Mouse (Mus musculus): Measurements from ENCODE around the gene Hist1h2ad.
"Not testable (repeated sequence)": the region's sequence is repeated elsewhere in the genome, so short reads cannot be mapped to it uniquely, and the experiment has no call there.

The Hist1h2ad gene

DNA sequence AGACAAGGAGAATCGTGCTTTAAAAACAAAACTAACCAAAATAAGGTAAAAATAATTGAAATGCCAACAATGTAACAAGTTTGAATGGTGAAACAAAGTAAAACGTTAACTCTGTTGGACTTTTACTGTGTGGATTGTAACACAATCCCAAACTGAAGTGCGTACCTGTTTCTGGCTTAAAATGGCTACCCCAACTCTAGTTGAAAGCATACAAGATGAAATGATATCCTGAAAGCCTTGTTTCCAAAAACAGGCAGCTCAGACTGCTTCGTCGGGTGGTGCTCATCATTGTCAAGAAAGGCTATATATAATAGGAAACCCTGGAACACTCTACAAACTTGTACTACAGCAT is 12.7 kb upstream of the Hist1h2ad start:
- in situ Hi-C loops (cut with MboI, MseI) = loop anchor here (25.0 kb wide), 2 partner anchors 1051 to 1749 kb away; partner anchors contain the start of genes Hist1h2ao, Hist1h2bq and Hist1h4m

DNA sequence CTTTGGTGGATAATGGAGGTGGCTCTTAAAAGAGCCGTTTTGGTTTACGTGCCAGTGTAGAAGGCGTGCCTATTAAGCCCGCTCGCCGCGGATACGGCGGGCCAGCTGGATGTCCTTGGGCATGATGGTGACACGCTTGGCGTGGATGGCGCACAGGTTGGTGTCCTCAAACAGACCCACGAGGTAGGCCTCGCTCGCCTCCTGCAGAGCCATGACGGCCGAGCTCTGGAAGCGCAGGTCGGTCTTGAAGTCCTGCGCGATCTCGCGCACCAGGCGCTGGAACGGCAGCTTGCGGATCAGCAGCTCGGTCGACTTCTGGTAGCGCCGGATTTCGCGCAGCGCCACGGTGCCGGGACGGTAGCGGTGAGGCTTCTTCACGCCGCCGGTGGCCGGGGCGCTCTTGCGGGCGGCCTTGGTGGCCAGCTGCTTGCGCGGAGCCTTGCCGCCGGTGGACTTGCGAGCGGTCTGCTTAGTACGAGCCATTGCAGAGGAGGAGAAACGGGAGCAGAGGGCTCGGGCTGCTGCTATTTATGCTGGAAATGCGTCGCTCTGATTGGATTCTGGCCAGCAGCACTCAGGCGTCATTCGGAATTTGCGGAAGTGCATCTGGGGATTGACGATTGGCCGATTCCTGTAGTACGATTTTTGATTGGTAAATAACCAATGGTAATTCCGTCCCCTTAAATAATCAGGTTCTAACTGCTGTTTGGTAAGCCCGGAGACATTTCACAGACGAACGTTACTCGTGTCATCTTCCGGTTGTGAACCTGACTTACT is 12.1 kb upstream of the Hist1h2ad start, which contains the start of gene Hist1h3e:
Hist1h3e (minus strand) TSS at position 487 of the 777 bp plus-strand sequence.
- in situ Hi-C loops (cut with MboI, MseI) = loop anchor here (25.0 kb wide), 2 partner anchors 1050 to 1750 kb away; partner anchors contain the start of genes Hist1h2ao, Hist1h2bq and Hist1h4m

DNA sequence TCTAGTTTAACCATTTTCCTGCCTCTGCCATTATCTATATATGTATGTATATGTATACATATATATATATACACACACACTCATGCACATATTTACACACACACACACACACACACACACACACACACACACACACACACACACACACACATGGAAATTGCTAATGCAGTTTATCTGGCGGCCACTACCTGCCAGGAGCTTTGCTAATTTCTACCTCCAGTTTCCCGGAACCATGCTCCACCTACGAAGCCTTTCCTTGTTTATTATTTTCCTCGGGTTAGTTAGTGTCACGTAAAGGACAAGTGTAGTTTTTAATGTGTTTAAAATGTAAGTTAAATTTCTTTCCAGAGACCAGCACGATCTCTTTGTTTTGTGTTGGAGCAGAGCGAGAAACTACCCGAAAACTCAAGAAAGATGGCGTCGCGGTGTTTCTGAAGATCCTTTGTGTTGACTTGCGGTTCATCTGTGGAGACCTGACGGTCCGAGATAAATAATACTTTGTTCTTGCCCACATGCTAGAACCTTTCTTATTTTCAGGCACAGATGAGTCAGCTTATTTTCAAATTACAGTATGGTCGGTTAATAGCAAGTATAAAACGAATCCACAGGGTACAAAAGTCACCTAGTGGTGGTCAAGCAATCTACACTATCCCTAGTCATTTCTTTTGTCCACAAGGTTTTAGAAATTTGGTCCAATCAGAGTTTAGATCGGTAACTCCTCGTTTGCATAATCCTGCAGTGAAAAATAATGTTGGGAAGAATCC is 11.3 kb upstream of the Hist1h2ad start:
- in situ Hi-C loops (cut with MboI, MseI) = loop anchor here (25.0 kb wide), 2 partner anchors 1049 to 1751 kb away; partner anchors contain the start of genes Hist1h2ao, Hist1h2bq and Hist1h4m

DNA sequence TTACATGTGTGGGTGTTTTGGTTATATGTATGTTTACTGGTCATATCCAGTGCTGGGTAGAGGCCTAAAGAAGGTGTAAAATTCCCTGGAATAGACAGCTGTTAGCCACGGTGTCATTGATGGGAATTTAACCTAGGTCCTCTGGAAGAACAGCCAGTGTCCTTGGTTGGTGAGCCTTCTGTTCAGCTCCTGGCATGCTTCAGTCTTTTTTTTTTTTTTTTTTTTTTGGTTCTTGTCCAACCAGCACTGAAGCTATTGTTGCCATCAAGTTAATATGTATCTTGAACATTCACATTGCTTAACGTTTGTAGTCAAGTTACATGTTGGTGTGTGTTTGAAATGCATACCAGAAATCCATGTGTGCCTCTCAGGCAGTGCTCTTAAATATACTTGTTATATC is 9.7 kb upstream of the Hist1h2ad start:
- in situ Hi-C loops (cut with MboI, MseI) = loop anchor here (25.0 kb wide), 2 partner anchors 1048 to 1752 kb away; partner anchors contain the start of genes Hist1h2ao, Hist1h2bq and Hist1h4m

DNA sequence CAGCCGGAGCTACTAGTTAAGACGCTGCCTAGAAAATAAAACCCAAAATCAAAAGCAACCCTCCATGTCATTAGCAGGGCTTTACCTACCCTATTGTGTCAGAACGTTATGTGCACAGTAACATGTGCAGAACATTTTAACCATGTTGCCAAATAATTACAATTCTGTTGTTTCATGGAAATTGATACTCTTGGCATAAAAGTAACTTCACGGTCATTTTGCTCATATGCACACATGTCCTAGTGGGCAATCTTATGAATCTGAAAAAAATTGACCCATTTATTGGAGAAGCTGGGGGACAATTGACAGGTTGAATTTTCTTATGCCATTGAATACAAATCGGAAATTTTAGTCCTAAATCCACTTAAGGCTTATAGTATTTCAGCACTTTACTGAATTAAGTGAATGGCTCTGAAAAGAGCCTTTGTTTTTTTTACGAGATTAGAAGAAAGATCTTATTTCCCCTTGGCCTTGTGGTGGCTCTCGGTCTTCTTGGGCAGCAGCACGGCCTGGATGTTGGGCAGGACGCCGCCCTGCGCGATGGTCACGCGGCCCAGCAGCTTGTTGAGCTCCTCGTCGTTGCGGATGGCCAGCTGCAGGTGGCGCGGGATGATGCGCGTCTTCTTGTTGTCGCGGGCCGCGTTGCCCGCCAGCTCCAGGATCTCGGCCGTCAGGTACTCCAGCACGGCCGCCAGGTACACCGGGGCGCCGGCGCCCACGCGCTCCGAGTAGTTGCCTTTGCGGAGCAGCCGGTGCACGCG is 3.7 kb upstream of the Hist1h2ad start:
- in situ Hi-C loops (cut with MboI, MseI) = loop anchor here (5.0 to 25.0 kb wide), 4 partner anchors 112 to 1848 kb away; partner anchors contain the start of genes Hist1h2ac, Hist1h2ao, Hist1h2bc and Hist1h2bm

DNA sequence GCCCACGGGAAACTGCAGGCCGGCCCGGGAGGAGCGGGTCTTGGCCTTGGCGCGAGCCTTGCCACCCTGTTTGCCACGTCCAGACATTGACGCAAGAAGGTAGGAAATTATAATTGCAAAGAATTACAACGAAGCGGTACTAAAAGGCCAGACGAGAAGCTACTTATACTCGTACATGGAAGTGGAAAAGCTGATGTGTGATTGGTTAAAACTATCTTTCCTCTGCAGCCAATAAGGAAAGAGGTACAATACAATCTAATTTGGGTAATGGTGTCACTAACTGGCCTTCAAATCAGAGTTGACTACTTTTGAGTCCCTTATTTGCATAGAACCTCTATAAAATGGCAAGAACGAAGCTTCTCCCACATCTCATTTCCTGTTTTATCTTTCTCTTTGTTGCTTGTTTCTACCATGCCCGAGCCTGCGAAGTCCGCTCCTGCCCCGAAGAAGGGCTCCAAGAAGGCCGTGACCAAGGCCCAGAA is 3.1 kb upstream of the Hist1h2ad start, which contains the start of the genes Hist1h2ae and Hist1h2bg:
Hist1h2ae (minus strand) TSS at position 199 of the 482 bp plus-strand sequence.
Hist1h2bg (plus strand) TSS at position 375 of the 482 bp plus-strand sequence.
- in situ Hi-C loops (cut with MboI, MseI) = loop anchor here (5.0 to 25.0 kb wide), 4 partner anchors 111 to 1849 kb away; partner anchors contain the start of genes Hist1h2ac, Hist1h2ao, Hist1h2bc and Hist1h2bm

DNA sequence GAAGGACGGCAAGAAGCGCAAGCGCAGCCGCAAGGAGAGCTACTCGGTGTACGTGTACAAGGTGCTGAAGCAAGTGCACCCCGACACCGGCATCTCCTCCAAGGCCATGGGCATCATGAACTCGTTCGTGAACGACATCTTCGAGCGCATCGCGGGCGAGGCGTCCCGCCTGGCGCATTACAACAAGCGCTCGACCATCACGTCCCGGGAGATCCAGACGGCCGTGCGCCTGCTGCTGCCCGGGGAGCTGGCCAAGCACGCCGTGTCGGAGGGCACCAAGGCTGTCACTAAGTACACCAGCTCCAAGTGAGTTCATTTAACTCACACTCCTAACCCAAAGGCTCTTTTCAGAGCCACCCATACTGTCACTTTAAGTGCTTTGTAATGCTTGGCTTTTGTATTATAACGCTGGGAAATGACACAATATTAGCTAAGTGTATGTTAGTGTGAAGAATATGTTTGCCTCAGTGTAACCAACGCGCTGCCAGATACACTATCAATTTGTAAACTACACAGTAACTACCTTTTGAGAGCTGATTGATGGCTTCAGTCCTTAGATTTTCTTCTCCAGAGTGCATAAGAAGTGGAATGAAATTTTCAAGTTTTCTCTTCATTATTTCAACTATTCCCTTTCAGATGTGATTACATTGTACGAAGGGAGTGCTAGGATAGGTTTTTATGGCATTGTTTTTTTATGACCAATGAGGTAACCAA is 2.5 kb upstream of the Hist1h2ad start:
- in situ Hi-C loops (cut with MboI, MseI) = loop anchor here (5.0 to 25.0 kb wide), 4 partner anchors 111 to 1849 kb away; partner anchors contain the start of genes Hist1h2ac, Hist1h2ao, Hist1h2bc and Hist1h2bm

DNA sequence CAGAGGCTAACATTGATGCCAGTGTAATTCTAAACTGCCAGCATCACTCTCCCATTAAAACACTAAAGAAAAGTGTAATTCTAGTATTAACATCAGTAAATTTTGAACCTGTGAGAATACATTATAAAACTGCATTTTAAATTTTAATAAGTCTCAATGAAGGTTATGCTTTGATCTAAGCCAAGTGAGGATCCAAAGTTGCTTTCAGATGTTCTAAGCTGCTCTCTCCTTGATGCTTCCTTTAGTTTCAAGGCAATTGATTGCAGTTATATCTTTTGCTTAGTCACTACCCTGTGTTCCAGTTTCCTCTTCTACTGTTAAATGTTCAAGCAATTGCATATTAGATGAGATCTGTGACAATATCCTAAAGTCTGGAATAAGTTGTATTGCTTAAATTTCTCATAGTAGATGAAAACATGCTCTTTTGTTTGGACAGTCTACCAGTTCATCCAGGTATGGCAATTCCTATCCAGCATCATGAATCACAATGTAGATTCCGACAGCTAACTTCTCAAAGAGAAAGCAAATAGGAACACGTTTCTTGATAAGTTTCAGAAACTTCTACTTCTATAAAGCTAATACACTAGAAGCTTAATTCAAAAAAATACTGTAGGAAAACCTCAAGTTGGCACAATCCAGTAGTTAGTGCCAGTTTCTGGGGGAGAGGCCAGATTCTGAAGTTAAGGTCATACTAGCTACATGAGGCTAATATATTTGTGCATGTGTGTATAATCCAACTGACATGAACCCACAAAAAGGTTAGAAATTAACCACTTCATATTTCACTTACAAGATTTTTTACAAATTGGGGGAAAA is 1.8 kb upstream of the Hist1h2ad start:
- in situ Hi-C loops (cut with MboI, MseI) = loop anchor here (5.0 to 25.0 kb wide), 4 partner anchors 110 to 1850 kb away; partner anchors contain the start of genes Hist1h2ac, Hist1h2ao, Hist1h2bc and Hist1h2bm

DNA sequence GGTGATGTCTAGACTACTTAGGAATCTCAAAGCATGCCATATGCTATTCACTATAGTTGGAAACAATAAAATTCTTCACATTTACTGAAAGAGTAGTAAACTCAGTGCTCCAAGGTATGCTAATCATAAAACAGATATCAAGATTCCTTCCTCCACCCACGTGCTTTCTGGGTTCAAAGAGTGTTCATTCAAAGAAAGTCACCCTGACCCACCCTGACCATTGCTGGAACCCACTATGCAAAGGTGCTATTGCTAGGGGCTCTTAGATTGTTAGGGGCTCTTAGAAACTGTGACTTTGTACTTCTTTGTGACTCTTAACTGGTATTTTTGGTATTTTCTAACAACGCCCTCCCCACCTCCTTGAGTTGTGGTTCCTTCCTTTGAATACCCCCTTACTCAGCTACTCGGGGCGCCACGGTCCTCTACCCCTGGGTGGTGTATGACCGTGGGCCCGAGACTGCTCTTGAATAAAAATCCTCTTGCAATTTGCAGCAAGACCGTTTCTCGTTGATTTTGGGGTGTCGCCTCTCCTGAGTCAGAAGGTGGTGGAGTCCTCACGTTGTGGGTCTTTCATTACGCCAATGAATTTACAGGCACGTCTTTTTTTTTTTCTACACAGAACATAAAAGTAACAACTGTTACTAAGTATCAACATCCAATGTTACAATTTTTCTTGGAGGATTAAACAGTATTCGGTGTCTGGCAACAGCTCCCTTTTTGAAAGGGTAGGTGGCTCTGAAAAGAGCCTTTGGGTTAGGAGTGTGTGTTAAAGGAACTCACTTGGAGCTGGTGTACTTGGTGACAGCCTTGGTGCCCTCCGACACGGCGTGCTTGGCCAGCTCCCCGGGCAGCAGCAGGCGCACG is 915 bp upstream of the Hist1h2ad start:
- in situ Hi-C loops (cut with MboI, MseI) = loop anchor here (5.0 to 25.0 kb wide), 4 partner anchors 109 to 1851 kb away; partner anchors contain the start of genes Hist1h2ac, Hist1h2ao, Hist1h2bc and Hist1h2bm

DNA sequence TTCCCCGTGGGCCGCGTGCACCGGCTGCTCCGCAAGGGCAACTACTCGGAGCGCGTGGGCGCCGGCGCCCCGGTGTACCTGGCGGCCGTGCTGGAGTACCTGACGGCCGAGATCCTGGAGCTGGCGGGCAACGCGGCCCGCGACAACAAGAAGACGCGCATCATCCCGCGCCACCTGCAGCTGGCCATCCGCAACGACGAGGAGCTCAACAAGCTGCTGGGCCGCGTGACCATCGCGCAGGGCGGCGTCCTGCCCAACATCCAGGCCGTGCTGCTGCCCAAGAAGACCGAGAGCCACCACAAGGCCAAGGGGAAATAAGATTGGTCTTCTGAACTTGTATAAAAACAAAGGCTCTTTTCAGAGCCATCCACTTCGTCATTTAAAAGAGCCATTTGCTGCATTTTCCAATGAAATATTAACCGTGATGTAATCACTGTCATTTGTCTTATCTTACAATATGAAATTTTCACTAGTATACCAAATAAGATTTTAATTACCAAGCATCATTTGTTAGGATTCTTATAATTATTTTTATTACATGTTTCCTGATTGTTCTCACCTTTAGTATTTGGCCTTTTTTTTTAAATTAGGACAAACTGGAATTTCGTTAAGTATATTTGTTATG is 477 bp downstream of the Hist1h2ad start:
- in situ Hi-C loops (cut with MboI, MseI) = loop anchor here (5.0 to 25.0 kb wide), 4 partner anchors 108 to 1852 kb away; partner anchors contain the start of genes Hist1h2ac, Hist1h2ao, Hist1h2bc and Hist1h2bm

DNA sequence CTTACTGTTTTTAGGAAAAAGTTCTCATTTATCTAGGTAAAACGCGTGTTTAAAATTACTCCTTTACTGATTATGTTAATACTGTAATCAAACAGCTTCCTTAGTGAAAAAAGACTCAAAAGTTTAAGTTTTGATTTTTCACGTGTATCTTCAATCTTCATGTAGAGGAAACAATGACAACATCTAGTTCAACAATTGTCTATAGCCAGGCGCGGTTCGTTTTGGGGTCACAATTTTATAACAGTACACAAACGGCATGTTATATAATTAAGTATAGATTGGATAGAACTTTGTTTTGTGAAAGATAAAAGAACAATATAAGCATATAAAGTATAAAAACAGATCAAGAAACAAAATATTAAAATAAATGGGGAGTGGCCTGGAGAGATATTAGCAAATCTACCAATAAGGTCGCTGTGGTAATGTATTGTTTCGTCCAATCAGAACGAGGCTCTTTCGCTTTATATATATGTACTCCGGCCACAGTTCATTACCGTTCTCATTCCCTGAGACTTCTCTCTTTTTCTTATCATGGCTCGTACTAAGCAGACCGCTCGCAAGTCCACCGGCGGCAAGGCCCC is 1.2 kb downstream of the Hist1h2ad start, which contains the start of gene Hist1h3d:
Hist1h3d (plus strand) TSS at position 493 of the 581 bp plus-strand sequence.
- in situ Hi-C loops (cut with MboI, MseI) = no loop called here

DNA sequence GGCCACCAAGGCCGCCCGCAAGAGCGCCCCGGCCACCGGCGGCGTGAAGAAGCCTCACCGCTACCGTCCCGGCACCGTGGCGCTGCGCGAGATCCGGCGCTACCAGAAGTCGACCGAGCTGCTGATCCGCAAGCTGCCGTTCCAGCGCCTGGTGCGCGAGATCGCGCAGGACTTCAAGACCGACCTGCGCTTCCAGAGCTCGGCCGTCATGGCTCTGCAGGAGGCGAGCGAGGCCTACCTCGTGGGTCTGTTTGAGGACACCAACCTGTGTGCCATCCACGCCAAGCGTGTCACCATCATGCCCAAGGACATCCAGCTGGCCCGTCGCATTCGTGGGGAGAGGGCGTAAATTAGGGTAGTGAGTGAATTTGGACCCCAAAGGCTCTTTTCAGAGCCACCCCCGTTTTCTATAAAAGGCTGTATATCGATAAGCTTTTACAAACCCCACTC is 1.7 kb downstream of the Hist1h2ad start:
- in situ Hi-C loops (cut with MboI, MseI) = not testable (repeated sequence)

DNA sequence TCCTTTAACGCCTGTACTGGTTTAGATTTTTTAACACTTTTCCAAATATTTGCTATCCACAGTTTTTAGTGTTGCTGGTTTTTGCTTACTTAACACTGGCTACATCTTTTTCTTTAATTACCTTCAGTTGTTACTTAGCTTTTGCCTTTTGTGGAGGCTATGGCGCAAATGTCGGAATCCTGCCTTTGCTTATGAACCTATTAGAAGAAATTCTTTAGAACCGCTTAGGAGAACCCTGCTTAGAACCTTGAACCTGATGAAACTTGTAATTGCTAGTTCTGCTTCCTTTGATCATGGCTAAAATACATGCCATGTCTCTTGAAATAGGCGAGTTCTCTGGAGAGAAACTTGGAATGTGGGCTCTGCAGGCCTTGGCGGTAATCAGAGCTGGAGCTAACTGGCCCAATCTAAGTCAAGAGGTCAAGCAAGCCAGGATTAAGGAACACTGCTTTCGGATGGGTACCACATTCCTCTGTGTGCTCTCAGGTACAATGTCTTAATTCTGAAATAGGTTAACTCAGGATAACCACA is 2.2 kb downstream of the Hist1h2ad start:
- in situ Hi-C loops (cut with MboI, MseI) = no loop called here

DNA sequence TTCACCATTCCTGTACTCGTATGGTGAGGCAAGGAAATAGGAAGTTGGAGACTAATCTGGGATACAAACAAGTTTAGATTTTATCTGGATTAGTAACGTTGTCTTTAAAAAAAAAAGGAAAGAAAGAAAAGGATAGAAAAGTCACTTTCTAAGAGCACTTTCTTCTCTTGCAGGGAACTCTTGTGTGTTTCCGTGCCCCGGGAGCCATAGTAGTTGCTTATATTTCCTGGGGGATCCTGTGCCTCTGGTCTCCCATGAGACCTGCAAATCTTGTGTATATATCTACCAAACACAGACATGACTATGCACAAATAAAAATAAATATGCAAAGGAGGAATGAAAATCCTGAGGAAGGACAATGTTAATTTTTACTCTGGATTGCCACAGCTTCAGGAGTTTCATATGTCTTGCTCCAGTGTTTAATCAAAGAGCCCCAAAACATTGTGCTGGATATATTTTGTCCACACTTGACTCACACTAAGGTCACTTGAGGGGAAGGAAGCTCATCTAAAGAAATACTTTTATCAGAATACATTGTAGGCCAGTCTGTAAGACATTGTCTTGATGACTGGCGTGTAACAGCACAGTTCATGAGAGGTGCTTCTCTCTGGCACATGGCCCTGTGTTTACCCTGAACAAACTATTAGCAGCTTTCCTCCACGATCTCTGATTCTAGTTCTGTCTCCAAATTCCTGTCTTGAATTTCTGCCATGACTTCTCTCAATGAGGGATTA is 2.9 kb downstream of the Hist1h2ad start:
- in situ Hi-C loops (cut with MboI, MseI) = no loop called here

DNA sequence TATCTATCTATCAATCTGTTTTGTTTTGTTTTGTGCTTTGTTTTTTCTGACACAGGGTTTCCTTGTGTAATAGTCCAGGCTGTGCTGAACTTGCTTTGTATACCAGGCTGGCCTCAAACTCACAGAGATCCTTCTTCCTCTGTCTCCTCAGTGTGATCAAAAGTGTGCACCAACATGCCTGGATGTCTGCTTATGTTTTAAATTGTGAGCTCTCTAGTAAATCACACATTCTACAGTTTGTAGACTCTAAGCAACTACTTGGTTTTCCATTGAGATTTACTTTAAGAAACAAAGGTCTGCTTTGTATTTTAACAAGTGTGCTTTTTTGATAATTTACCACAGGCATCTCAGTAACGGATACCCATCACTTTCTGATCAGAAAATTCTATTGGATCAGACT is 3.7 kb downstream of the Hist1h2ad start:
- in situ Hi-C loops (cut with MboI, MseI) = no loop called here

Measured in regulatory T cell (primary cell).